8 mouse cellular contexts compared by ENCODE assay signal in genomic region chr4:133479458-133480184, GRCm38 (mm10). TPM values are rescaled to one million over a fixed set of nuclear protein-coding genes. Genes with fewer than 3 reads are reported as not detected.
DNase-seq lines count a peak whose midpoint lies in the region; ATAC-seq and TF ChIP-seq lines count a peak whose summit lies in the region.

TSS of gene Tent5b (plus strand) at chr4:133480132.

- peaks cover 61% of the 10 kb centered on the region for H3K27me3 ChIP-seq in heart, embryonic 15.5 days
- peaks cover 50% of the 10 kb centered on the region for H3K27me3 ChIP-seq in liver, embryonic 14.5 days (ENCODE audit: control insufficient read depth, insufficient read depth, low read length)
- H3K27me3 ChIP-seq in neural tube, embryonic 12.5 days (replicated peaks) = peaks cover 37% of the 10 kb centered on the region

- H3K4me1 ChIP-seq in heart, embryonic 15.5 days (replicated peaks) = peaks cover 25% of the 10 kb centered on the region
- peaks cover 0 to 2% of the 10 kb centered on the region in 2 experiments; a peak in 1 of 4 replicates for H3K4me1 ChIP-seq in liver, embryonic 14.5 days (replicated peaks; ENCODE audit: control insufficient read depth in 2 of 2, insufficient read depth in 2 of 2, low read length in 1 of 2)
- peaks cover 10% of the 10 kb centered on the region for H3K4me1 ChIP-seq in neural tube, embryonic 12.5 days

- no peak within 1 kb of the TSS for H3K27ac ChIP-seq in heart, embryonic 15.5 days
- no peak within 1 kb of the TSS for H3K27ac ChIP-seq in liver, embryonic 14.5 days
- no peak within 1 kb of the TSS for H3K27ac ChIP-seq in neural tube, embryonic 12.5 days

- WGBS in heart, embryonic 15.5 days = 3% methylated on average over 29 of the region's 29 CpGs
- WGBS in liver, embryonic 14.5 days (ENCODE audit: insufficient replicate concordance) = 4% methylated on average over 29 of the region's 29 CpGs
- WGBS in neural tube, embryonic 12.5 days = 3% methylated on average over 29 of the region's 29 CpGs

- peak; percentile 91 for TF ChIP-seq CTCF in liver, embryonic 14.5 days (IDR thresholded peaks at IDR 0.05; ENCODE audit: low read depth)

- peak; percentile 51 for DNase-seq in c-Kit-negative CD71-positive TER-119-positive erythroid progenitor cells, embryonic 14.5 days (ENCODE audit: low read depth, low spot score)
- peak; percentile 99 for DNase-seq in fibroblast of lung, adult 2 months (ENCODE audit: low read depth)
- DNase-seq in kidney, postnatal 25 days = peak; percentile 100
- peak; percentile 89 to 92 (median 91) for DNase-seq in liver, embryonic 14.5 days (ENCODE audit: low read depth in 3 of 3, low spot score in 3 of 3)
- peak; percentile 93 for DNase-seq in telencephalon, adult 2 months (ENCODE audit: low read depth, low spot score)

- no peak for TF ChIP-seq EP300 in liver, embryonic 14.5 days (IDR thresholded peaks at IDR 0.05; ENCODE audit: low read depth)

- no peaks in the 10 kb centered on the region for H3K36me3 ChIP-seq in heart, embryonic 15.5 days
- H3K36me3 ChIP-seq in liver, embryonic 14.5 days (replicated peaks; ENCODE audit: control insufficient read depth, insufficient read depth, low read depth) = no peaks in the 10 kb centered on the region
- H3K36me3 ChIP-seq in neural tube, embryonic 12.5 days = no peaks in the 10 kb centered on the region

- no peaks in the 10 kb centered on the region for H3K9me3 ChIP-seq in heart, embryonic 15.5 days (replicated peaks)
- no peaks in the 10 kb centered on the region for H3K9me3 ChIP-seq in liver, embryonic 14.5 days (ENCODE audit: control insufficient read depth, low read length)
- H3K9me3 ChIP-seq in neural tube, embryonic 12.5 days = no peaks in the 10 kb centered on the region

- peak within 1 kb of the TSS; percentile 73 for H3K4me2 ChIP-seq in heart, embryonic 15.5 days
- H3K4me2 ChIP-seq in liver, embryonic 14.5 days (ENCODE audit: low read depth) = peak within 1 kb of the TSS; percentile 51
- peak within 1 kb of the TSS; percentile 60 for H3K4me2 ChIP-seq in neural tube, embryonic 12.5 days (replicated peaks)

- H3K4me3 ChIP-seq in heart, embryonic 15.5 days = peak within 1 kb of the TSS; percentile 53
- H3K4me3 ChIP-seq in liver, embryonic 14.5 days (ENCODE audit: insufficient read depth in 1 of 2, low read depth in 2 of 2, low read length in 2 of 2) = peak within 1 kb of the TSS; percentile 31 to 40
- H3K4me3 ChIP-seq in neural tube, embryonic 12.5 days = peak within 1 kb of the TSS; percentile 40

- peak; percentile 99 for ATAC-seq in CD4-positive, CD25-positive, alpha-beta regulatory T cell, adult 4 months
- ATAC-seq in heart, embryonic 15.5 days (replicated peaks; ENCODE audit: insufficient number of reproducible peaks, insufficient read depth, low FRiP score, low read depth) = peak; percentile 98
- ATAC-seq in liver, embryonic 14.5 days (ENCODE audit: insufficient read depth) = peak; percentile 98
- ATAC-seq in neural tube, embryonic 12.5 days (ENCODE audit: low FRiP score, low read depth) = peak; percentile 97

- peak within 1 kb of the TSS; percentile 51 for H3K9ac ChIP-seq in heart, embryonic 15.5 days
- H3K9ac ChIP-seq in liver, embryonic 14.5 days (replicated peaks) = no peak within 1 kb of the TSS
- no peak within 1 kb of the TSS; the same call in 1 of the 2 replicates for H3K9ac ChIP-seq in neural tube, embryonic 12.5 days

RNA-seq across cellular contexts. Expression of gene Tent5b, which starts in this region (rescaled TPM):
- not detected for polyA plus RNA-seq in CD4-positive, CD25-positive, alpha-beta regulatory T cell, adult 4 months (2017; shearing (Covaris generic))
- 0.83 and 1.2 TPM in 2 replicates for polyA plus RNA-seq in heart, embryonic 15.5 days (2015; fragmentation: Nextera tagmentation; extraction: Ambion mirVana)
- polyA plus RNA-seq in liver, embryonic 14.5 days (2012; rRNA removed) = 0.02 and 0.05 TPM in 2 replicates
- not detected in 2 replicates for polyA plus RNA-seq in liver, embryonic 14.5 days (2014; fragmentation: Nextera tagmentation; extraction: Ambion mirVana)
- polyA plus RNA-seq in neural tube, embryonic 12.5 days (2016; fragmentation: Nextera tagmentation; extraction: Ambion mirVana) = 0.29 and 0.66 TPM in 2 replicates

Comparison
In these comparisons a context has a peak if more than half of its experiments do, and no peak if none do; other contexts are left out.
1. Peak in ATAC-seq in CD4-positive, CD25-positive, alpha-beta regulatory T cell, adult 4 months; RNA of the gene not detected or under 1 TPM.
2. Peak in DNase-seq, ATAC-seq, H3K4me3 ChIP-seq and H3K4me2 ChIP-seq in liver, embryonic 14.5 days; RNA of the gene not detected or under 1 TPM.
3. Peak in ATAC-seq, H3K4me3 ChIP-seq and H3K4me2 ChIP-seq in neural tube, embryonic 12.5 days; RNA of the gene not detected or under 1 TPM.